Comparison of ENCODE assay signal across 9 mouse cellular contexts in genomic region chr11:59707481-59707880, GRCm38 (mm10). TPM values are rescaled to one million over a fixed set of nuclear protein-coding genes. Genes with fewer than 3 reads are reported as not detected.
DNase-seq lines count a peak whose midpoint lies in the region; ATAC-seq and TF ChIP-seq lines count a peak whose summit lies in the region.
"Had no signal": no experiment of that assay in that cellular context is flagged by ENCODE, and none has a peak within 500 bp of the region (broad histone marks: within the 10 kb centered on the region; RNA-seq: fewer than 3 reads in every experiment).

No protein-coding gene starts in this region.

- TF ChIP-seq CTCF in bone marrow macrophage, adult 2 months (IDR thresholded peaks at IDR 0.05; ENCODE audit: low read depth, low read length): no peak
- TF ChIP-seq CTCF in heart, postnatal 0 days (IDR thresholded peaks at IDR 0.05; ENCODE audit: low read depth): no peak

- no peak for TF ChIP-seq POLR2A in bone marrow macrophage, adult 2 months (IDR thresholded peaks at IDR 0.05; ENCODE audit: borderline replicate concordance, low read depth, low read length)

- no peaks in the 10 kb centered on the region for H3K36me3 ChIP-seq in heart, embryonic 11.5 days (ENCODE audit: control insufficient read depth, insufficient read depth, low read length)
- H3K36me3 ChIP-seq in heart, postnatal 0 days (replicated peaks; ENCODE audit: control insufficient read depth, insufficient read depth, low read length): 0 out of 2 replicates have a peak, but pooled peaks cover 8% of the 10 kb centered on the region
- peaks cover 3% of the 10 kb centered on the region; the same call in 1 of the 2 replicates for H3K36me3 ChIP-seq in midbrain, embryonic 11.5 days (ENCODE audit: control insufficient read depth, insufficient read depth, low read length)

- H3K27me3 ChIP-seq in heart, embryonic 11.5 days (ENCODE audit: control insufficient read depth, insufficient read depth, low read length): no peaks in the 10 kb centered on the region
- no peaks in the 10 kb centered on the region for H3K27me3 ChIP-seq in heart, postnatal 0 days (ENCODE audit: control insufficient read depth, insufficient read depth, low read length)
- H3K27me3 ChIP-seq in midbrain, embryonic 11.5 days (ENCODE audit: control insufficient read depth, insufficient read depth, low read length): no peaks in the 10 kb centered on the region

- ATAC-seq in heart, embryonic 11.5 days (replicated peaks; ENCODE audit: insufficient number of reproducible peaks, low FRiP score, low TSS enrichment): no peak
- peak; percentile 24; the same call in 1 of the 2 replicates for ATAC-seq in heart, postnatal 0 days (ENCODE audit: insufficient read depth, low read depth)
- ATAC-seq in midbrain, embryonic 11.5 days (ENCODE audit: low FRiP score): no peak

- H3K9ac ChIP-seq in heart, embryonic 11.5 days (ENCODE audit: low read depth, low read length): peak overlapping the region; percentile 7; the same call in 1 of the 2 replicates
- 0 out of 2 replicates have a peak overlapping the region, but pooled peaks have one; percentile 13 for H3K9ac ChIP-seq in heart, postnatal 0 days (replicated peaks; ENCODE audit: low read depth, low read length)
- H3K9ac ChIP-seq in midbrain, embryonic 11.5 days (ENCODE audit: low read length): no peak overlapping the region; the same call in 1 of the 2 replicates

- intact Hi-C loops in heart, postnatal 10 days (cut with DNase I): no loop called here

- peak overlapping the region; percentile 60 for H3K4me2 ChIP-seq in heart, embryonic 11.5 days
- H3K4me2 ChIP-seq in heart, postnatal 0 days (ENCODE audit: low read depth, low read length): peak overlapping the region; percentile 47
- no peak overlapping the region for H3K4me2 ChIP-seq in midbrain, embryonic 11.5 days

- TF ChIP-seq EP300 in heart, postnatal 0 days (IDR thresholded peaks at IDR 0.05; ENCODE audit: low read depth): no peak

- no peak overlapping the region for H3K4me3 ChIP-seq in heart, embryonic 11.5 days (ENCODE audit: low read depth, low read length)
- no peak overlapping the region for H3K4me3 ChIP-seq in bone marrow macrophage, adult 2 months (ENCODE audit: insufficient read depth, low read length)
- H3K4me3 ChIP-seq in heart, postnatal 0 days (ENCODE audit: low read depth, low read length): no peak overlapping the region
- H3K4me3 ChIP-seq in midbrain, embryonic 11.5 days (ENCODE audit: low read depth, low read length): no peak overlapping the region

- peak overlapping the region; percentile 91 for H3K27ac ChIP-seq in heart, embryonic 11.5 days (ENCODE audit: low read depth, low read length)
- H3K27ac ChIP-seq in bone marrow macrophage, adult 2 months (ENCODE audit: insufficient read depth, low read depth, low read length): peak overlapping the region; percentile 62
- peak overlapping the region; percentile 91 for H3K27ac ChIP-seq in heart, postnatal 0 days (ENCODE audit: low read depth)
- H3K27ac ChIP-seq in midbrain, embryonic 11.5 days (ENCODE audit: low read depth, low read length): peak overlapping the region; percentile 77

- DNase-seq in heart, postnatal 10 days: no peak
- DNase-seq in heart, postnatal 0 days (ENCODE audit: low spot score): no peak
- no peak for DNase-seq in midbrain, embryonic 11.5 days (ENCODE audit: low spot score, missing footprints)
- no peak for DNase-seq in yolk sac, embryonic 10.5 days (ENCODE audit: low spot score)
- DNase-seq in thymus, postnatal 25 days: no peak
- no peak for DNase-seq in left cerebral cortex, adult 18-20 months (ENCODE audit: low spot score in 2 of 2)
- DNase-seq: thymus, adult 2 months had no signal

- WGBS in heart, embryonic 11.5 days (ENCODE audit: insufficient replicate concordance): 53% methylated on average over 2 of the region's 2 CpGs
- WGBS in heart, postnatal 0 days: 44% methylated on average over 2 of the region's 2 CpGs
- 13% methylated on average over 2 of the region's 2 CpGs for WGBS in midbrain, embryonic 11.5 days

- H3K4me1 ChIP-seq in heart, embryonic 11.5 days (ENCODE audit: control insufficient read depth, insufficient read depth, low read length): peaks cover 47% of the 10 kb centered on the region
- H3K4me1 ChIP-seq in bone marrow macrophage, adult 2 months (ENCODE audit: control insufficient read depth, insufficient read depth, low read length): peaks cover 26% of the 10 kb centered on the region
- peaks cover 54% of the 10 kb centered on the region for H3K4me1 ChIP-seq in heart, postnatal 0 days (ENCODE audit: control insufficient read depth, insufficient read depth)
- peaks cover 18% of the 10 kb centered on the region for H3K4me1 ChIP-seq in midbrain, embryonic 11.5 days (ENCODE audit: control insufficient read depth, insufficient read depth, low read length)

- no peaks in the 10 kb centered on the region for H3K9me3 ChIP-seq in heart, embryonic 11.5 days (replicated peaks; ENCODE audit: control insufficient read depth, low read length)
- no peaks in the 10 kb centered on the region for H3K9me3 ChIP-seq in heart, postnatal 0 days (replicated peaks; ENCODE audit: control insufficient read depth, low read length)
- no peaks in the 10 kb centered on the region for H3K9me3 ChIP-seq in midbrain, embryonic 11.5 days (ENCODE audit: control insufficient read depth, low read length)

RNA-seq across cellular contexts. Expression of gene Mprip, which starts 46.4 kb away (rescaled TPM):
- 51.1 and 54.2 TPM in 2 replicates for polyA plus RNA-seq in heart, embryonic 11.5 days (2014; fragmentation: Nextera tagmentation; extraction: Ambion mirVana)
- 100 to 1,000 TPM; 210 to 229 TPM for total RNA-seq in heart, postnatal 10 days (2021)
- 52.4 and 55.9 TPM in 2 replicates for polyA plus RNA-seq in bone marrow macrophage, adult 2 months (2012; ENCODE audit: insufficient read depth, insufficient read length, missing spikeins)
- total RNA-seq in heart, postnatal 0 days (2014; rRNA removed; ENCODE audit: low replicate concordance): 132 and 135 TPM in 2 replicates
- 32.5 and 35.9 TPM in 2 replicates for polyA plus RNA-seq in heart, postnatal 0 days (2015; fragmentation: Nextera tagmentation; extraction: Ambion mirVana)
- 55.9 and 69.5 TPM in 2 replicates for polyA plus RNA-seq in midbrain, embryonic 11.5 days (2014; fragmentation: Nextera tagmentation; extraction: Ambion mirVana)
- 100 to 1,000 TPM; 279 to 287 TPM for total RNA-seq in left cerebral cortex, adult 18-20 months (2021)
